Mouse (Mus musculus) heart, adult 2 months (tissue): ENCODE results near the gene Cyp2a22. TPM values are rescaled to one million over a fixed set of nuclear protein-coding genes. Genes with fewer than 3 reads are reported as not detected.
"Not testable (repeated sequence)": the region's sequence is repeated elsewhere in the genome, so short reads cannot be mapped to it uniquely, and the experiment has no call there.

Source experiments
- DNase-seq, 2 experiments: peaks; one replicate each; pipeline ENCODE4 v3.0.0; 2021
- H3K27ac ChIP-seq: fragments of 200-600 bp; 2 replicates; pipeline ENCODE4 v1.8.1; 2022
- H3K27me3 ChIP-seq: fragments of 200-500 bp; 2 replicates; pipeline ENCODE4 v1.6.1; 2012; ENCODE audit warnings: mild to moderate bottlenecking, low read length, inconsistent platforms, mixed read lengths; ENCODE audit not compliant: control insufficient read depth, insufficient read depth
- H3K36me3 ChIP-seq: fragments of 200-500 bp; 2 replicates; pipeline ENCODE4 v1.6.1; 2012; ENCODE audit warnings: low read length, inconsistent platforms; ENCODE audit not compliant: control insufficient read depth, insufficient read depth
- H3K4me1 ChIP-seq: fragments of 200-500 bp; 2 replicates; pipeline ENCODE4 v1.6.1; 2011; ENCODE audit warnings: low read length; ENCODE audit not compliant: control insufficient read depth, insufficient read depth
- H3K4me3 ChIP-seq: fragments of 200-600 bp; 2 replicates; pipeline ENCODE4 v1.8.1; 2022
- H3K79me2 ChIP-seq: fragments of 200-500 bp; replicated peaks from 2 replicates; pipeline ENCODE4 v1.6.1; 2012; ENCODE audit warnings: mild to moderate bottlenecking, inconsistent platforms, low read length, moderate library complexity, mixed read lengths; ENCODE audit not compliant: control insufficient read depth, insufficient read depth
- H3K9ac ChIP-seq: fragments of 200-500 bp; 2 replicates; pipeline ENCODE4 v1.6.1; 2012; ENCODE audit warnings: low read depth, mild to moderate bottlenecking, control low read depth, inconsistent platforms, low read length, mixed read lengths
- CTCF ChIP-seq: fragments of 200-600 bp; IDR thresholded peaks from 2 replicates; pipeline ENCODE4 v1.8.1; 2022; ENCODE audit warnings: antibody characterized with exemption, mild to moderate bottlenecking, moderate library complexity
- EP300 ChIP-seq: fragments of 200-500 bp; IDR thresholded peaks from 2 replicates; pipeline ENCODE4 v1.6.1; 2011; ENCODE audit warnings: low read depth, low read length, control low read depth; ENCODE audit not compliant: insufficient read depth
- POLR2A ChIP-seq: fragments of 200-500 bp; IDR thresholded peaks from 2 replicates; pipeline ENCODE4 v1.6.1; 2011; ENCODE audit warnings: mild to moderate bottlenecking, low read depth, low read length, control low read depth; ENCODE audit not compliant: insufficient read depth
- WGBS: fragments of 180-500 bp; shearing (Covaris S2); methylation state at CpG from one replicate; pipeline ENCODE4 v1.1.7; 2018; 5-methylcytosine and 5-hydroxymethylcytosine counted together
- intact Hi-C: fragments of 180-260 bp; cut with DNase I; formaldehyde crosslinking; loops from one replicate; pipeline ENCODE4 v1.15.1; 2025
- long read RNA-seq: library from polyadenylated mRNA; stranded (forward); transcript quantifications from one replicate; pipeline ENCODE4 v2.0.0, GENCODE M21; 2021
- polyA plus RNA-seq: library from polyadenylated mRNA; depleted of rRNA; stranded (reverse); fragments of >200 nt; gene quantifications from 2 replicates; pipeline ENCODE4 v1.2.3, GENCODE M21; 2012; rRNA removed
- total RNA-seq, 2 experiments: library from RNA; stranded (reverse); gene quantifications; 2 replicates each; pipeline ENCODE4 v1.2.3; 2021

Cyp2a22 gene
- total RNA-seq: not detected
- not detected in 2 replicates for polyA plus RNA-seq
- long read RNA-seq: 0 reads

- DNase-seq: no peak
- no peak within 1 kb of the TSS for H3K27ac ChIP-seq
- no peaks in the 10 kb centered on the region for H3K36me3 ChIP-seq
- H3K79me2 ChIP-seq: no peaks in the 10 kb centered on the region
- 71% methylated on average over 4 of the region's 4 CpGs for WGBS
- H3K4me1 ChIP-seq: no peaks in the 10 kb centered on the region
- no peak within 1 kb of the TSS for H3K9ac ChIP-seq
- TF ChIP-seq CTCF: no peak
- TF ChIP-seq EP300: no peak
- TF ChIP-seq POLR2A: no peak
- intact Hi-C loops: no loop called here
- no peaks in the 10 kb centered on the region for H3K27me3 ChIP-seq
- H3K4me3 ChIP-seq: no peak within 1 kb of the TSS
Observed at GRCm38 (mm10) chr7:26939262-26939661, at the start of gene Cyp2a22. Gene Cyp2a22, minus strand, starts transcription at chr7:26939384.

GRCm38 (mm10) chr7:26983151-26983550 lies 44.0 kb upstream of the Cyp2a22 start:
- H3K4me1 ChIP-seq, DNase-seq, H3K79me2 ChIP-seq, H3K27ac ChIP-seq, H3K27me3 ChIP-seq, H3K9ac ChIP-seq, H3K4me3 ChIP-seq, H3K36me3 ChIP-seq, intact Hi-C loops: not testable (repeated sequence)
- WGBS: 26% methylated on average over 1 of the region's 1 CpGs

GRCm38 (mm10) chr7:26982551-26982950 lies 43.4 kb upstream of the Cyp2a22 start:
- 30% methylated on average over 1 of the region's 1 CpGs for WGBS
- H3K9ac ChIP-seq: no peak overlapping the region
- no peaks in the 10 kb centered on the region for H3K27me3 ChIP-seq
- no peak overlapping the region for H3K4me3 ChIP-seq
- TF ChIP-seq CTCF (no peak), POLR2A (no peak), EP300 (no peak)
- H3K36me3 ChIP-seq: no peaks in the 10 kb centered on the region
- H3K4me1 ChIP-seq: no peaks in the 10 kb centered on the region
- no peak for DNase-seq
- no peak overlapping the region for H3K27ac ChIP-seq
- no peaks in the 10 kb centered on the region for H3K79me2 ChIP-seq
- intact Hi-C loops: no loop called here

GRCm38 (mm10) chr7:26981937-26982336 lies 42.8 kb upstream of the Cyp2a22 start:
- intact Hi-C loops, H3K27ac ChIP-seq, H3K4me1 ChIP-seq, DNase-seq, H3K27me3 ChIP-seq, H3K9ac ChIP-seq, H3K79me2 ChIP-seq, H3K36me3 ChIP-seq, H3K4me3 ChIP-seq: not testable (repeated sequence)
- 71% methylated on average over 1 of the region's 1 CpGs for WGBS

- intact Hi-C loops, H3K9ac ChIP-seq, H3K27ac ChIP-seq, H3K36me3 ChIP-seq, H3K4me1 ChIP-seq, DNase-seq, H3K4me3 ChIP-seq, H3K27me3 ChIP-seq, H3K79me2 ChIP-seq: not testable (repeated sequence)
- WGBS: 65% methylated on average over 2 of the region's 2 CpGs
Observed at GRCm38 (mm10) chr7:26981464-26981863, 42.3 kb upstream of the Cyp2a22 start.

- H3K4me3 ChIP-seq, H3K27ac ChIP-seq, H3K36me3 ChIP-seq, DNase-seq, H3K27me3 ChIP-seq, H3K9ac ChIP-seq, H3K79me2 ChIP-seq, intact Hi-C loops, H3K4me1 ChIP-seq: not testable (repeated sequence)
- WGBS: 38% methylated on average over 1 of the region's 1 CpGs
Observed at GRCm38 (mm10) chr7:26962371-26962770, 23.2 kb upstream of the Cyp2a22 start.

- H3K79me2 ChIP-seq, H3K4me1 ChIP-seq, intact Hi-C loops, H3K36me3 ChIP-seq, H3K27me3 ChIP-seq, H3K27ac ChIP-seq, DNase-seq, H3K9ac ChIP-seq, H3K4me3 ChIP-seq: not testable (repeated sequence)
- WGBS: 76% methylated on average over 2 of the region's 2 CpGs
Observed at GRCm38 (mm10) chr7:26953306-26953705, 14.1 kb upstream of the Cyp2a22 start.

- WGBS: 69% methylated on average over 3 of the region's 3 CpGs
- DNase-seq, H3K27me3 ChIP-seq, H3K36me3 ChIP-seq, intact Hi-C loops, H3K9ac ChIP-seq, H3K4me3 ChIP-seq, H3K79me2 ChIP-seq, H3K27ac ChIP-seq, H3K4me1 ChIP-seq: not testable (repeated sequence)
Observed at GRCm38 (mm10) chr7:26952671-26953070, 13.5 kb upstream of the Cyp2a22 start.

GRCm38 (mm10) chr7:26941320-26941925 lies 2.2 kb upstream of the Cyp2a22 start:
- DNase-seq, H3K9ac ChIP-seq, H3K27ac ChIP-seq, H3K4me1 ChIP-seq, H3K36me3 ChIP-seq, H3K79me2 ChIP-seq, H3K27me3 ChIP-seq, H3K4me3 ChIP-seq, intact Hi-C loops: not testable (repeated sequence)
- WGBS: 27% methylated on average over 2 of the region's 2 CpGs

GRCm38 (mm10) chr7:26917114-26917513 lies 22.1 kb downstream of the Cyp2a22 start:
- DNase-seq, H3K9ac ChIP-seq, H3K36me3 ChIP-seq, H3K79me2 ChIP-seq, H3K27ac ChIP-seq, H3K27me3 ChIP-seq, H3K4me1 ChIP-seq, H3K4me3 ChIP-seq, intact Hi-C loops: not testable (repeated sequence)
- WGBS: 48% methylated on average over 2 of the region's 2 CpGs
